Mouse (Mus musculus) kidney, adult 2 months (tissue): ENCODE results near the gene Rps4x. TPM values are rescaled to one million over a fixed set of nuclear protein-coding genes. Genes with fewer than 3 reads are reported as not detected.

Experiments used
- DNase-seq: peaks from one replicate; pipeline ENCODE4 v3.0.0; 2021
- H3K27ac ChIP-seq: fragments of 200-500 bp; 2 replicates; pipeline ENCODE4 v1.5.1; 2012; ENCODE audit warnings: low read depth, low read length, control low read depth, inconsistent platforms; ENCODE audit not compliant: insufficient read depth
- H3K27me3 ChIP-seq: fragments of 200-500 bp; replicated peaks from 2 replicates; pipeline ENCODE4 v1.6.1; 2012; ENCODE audit warnings: mild to moderate bottlenecking, moderate library complexity, low read length, inconsistent platforms; ENCODE audit not compliant: control insufficient read depth, insufficient read depth
- H3K36me3 ChIP-seq: fragments of 200-500 bp; 2 replicates; pipeline ENCODE4 v1.6.1; 2012; ENCODE audit warnings: mild to moderate bottlenecking, moderate library complexity, low read length, inconsistent platforms; ENCODE audit not compliant: control insufficient read depth, insufficient read depth
- H3K4me1 ChIP-seq: fragments of 200-500 bp; 2 replicates; pipeline ENCODE4 v1.6.1; 2011; ENCODE audit warnings: low read length; ENCODE audit not compliant: control insufficient read depth, insufficient read depth
- H3K4me3 ChIP-seq: fragments of 200-500 bp; 2 replicates; pipeline ENCODE4 v1.5.1; 2011; ENCODE audit warnings: mild to moderate bottlenecking, low read depth, low read length, control low read depth; ENCODE audit not compliant: insufficient read depth
- CTCF ChIP-seq: fragments of 200-500 bp; conservative IDR thresholded peaks from 2 replicates; pipeline ENCODE4 v1.5.1; 2011; ENCODE audit warnings: low read depth, mild to moderate bottlenecking, control low read depth, low read length, moderate library complexity, mixed read lengths; ENCODE audit not compliant: insufficient read depth, insufficient read length
- POLR2A ChIP-seq: fragments of 200-500 bp; IDR thresholded peaks from one replicate; pipeline ENCODE4 v1.6.1; 2011; ENCODE audit warnings: low read depth, low read length, control low read depth
- WGBS: fragments of 180-500 bp; shearing (Covaris S2); methylation state at CpG from one replicate; pipeline ENCODE4 v1.1.7; 2018; 5-methylcytosine and 5-hydroxymethylcytosine counted together
- polyA plus RNA-seq: library from polyadenylated mRNA; depleted of rRNA; stranded (reverse); fragments of >200 nt; gene quantifications from 2 replicates; pipeline ENCODE4 v1.2.3, GENCODE M21; 2012; rRNA removed

Gene Rps4x
- polyA plus RNA-seq, 1 experiment = 511 TPM

DNA sequence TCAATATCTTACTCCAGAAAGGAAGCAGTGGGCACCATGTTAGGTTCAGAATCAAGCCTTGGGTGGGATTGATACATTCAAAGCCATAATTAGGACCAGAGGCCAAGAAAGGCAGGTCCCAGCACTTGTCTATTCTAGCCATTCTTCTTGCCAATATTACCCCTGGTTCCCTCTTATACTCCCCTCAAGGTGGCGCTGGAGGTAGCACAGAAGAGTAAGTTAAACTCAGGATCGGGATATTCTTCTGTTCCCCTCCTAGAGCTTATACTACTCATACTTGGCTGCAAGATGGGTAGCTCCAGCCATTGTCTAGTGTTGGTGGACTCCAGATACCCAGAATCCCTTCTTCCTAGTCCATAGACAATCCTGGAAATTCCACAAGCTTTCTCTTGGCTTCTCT is 26.1 kb downstream of the Rps4x start:
- Histone ChIP-seq H3K27me3 (no peaks in the 10 kb centered on the region), H3K36me3 (no peaks in the 10 kb centered on the region), H3K4me3 (no peak overlapping the region), H3K27ac (no peak overlapping the region), H3K4me1 (no peaks in the 10 kb centered on the region)
- no peak for TF ChIP-seq POLR2A
- TF ChIP-seq CTCF = no peak
- DNase-seq = no peak
- 37% methylated on average over 2 of the region's 2 CpGs for WGBS

GRCm38 (mm10) chrX:102160528-102160927 is 28.7 kb downstream of the Rps4x start:
- 79% methylated on average over 2 of the region's 2 CpGs for WGBS
- Histone ChIP-seq H3K27ac (no peak overlapping the region), H3K4me3 (no peak overlapping the region), H3K36me3 (no peaks in the 10 kb centered on the region), H3K27me3 (no peaks in the 10 kb centered on the region), H3K4me1 (no peaks in the 10 kb centered on the region)
- no peak for DNase-seq
- TF ChIP-seq CTCF (no peak), POLR2A (no peak)

DNA sequence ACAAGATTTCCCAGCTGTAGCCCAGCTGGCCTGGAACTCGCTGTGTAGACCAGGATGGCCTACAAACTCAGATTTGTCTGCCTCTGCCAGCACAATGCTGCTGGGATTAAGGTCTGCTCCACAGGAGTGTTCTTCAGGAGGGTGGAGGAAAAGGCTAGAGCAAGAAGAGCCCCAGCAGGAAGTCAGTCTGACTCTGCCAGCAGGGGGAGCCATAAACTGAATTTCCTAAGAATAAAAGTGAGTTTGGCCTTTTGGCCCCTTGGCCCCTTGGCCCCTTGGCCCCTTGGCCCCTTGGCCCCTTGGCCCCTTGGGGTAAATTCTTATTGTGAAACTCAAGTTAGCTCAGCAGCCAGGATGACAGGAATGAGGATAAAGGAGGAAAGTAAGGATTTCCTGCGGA is 29.4 kb downstream of the Rps4x start:
- Histone ChIP-seq H3K4me3 (no peak overlapping the region), H3K27ac (no peak overlapping the region), H3K27me3 (no peaks in the 10 kb centered on the region), H3K36me3 (no peaks in the 10 kb centered on the region), H3K4me1 (no peaks in the 10 kb centered on the region)
- whole genome bisulfite sequencing = 74% methylated on average over 2 of the region's 2 CpGs
- peak; percentile 45 for DNase-seq
- TF ChIP-seq POLR2A (no peak), CTCF (peak; percentile 44)

DNA sequence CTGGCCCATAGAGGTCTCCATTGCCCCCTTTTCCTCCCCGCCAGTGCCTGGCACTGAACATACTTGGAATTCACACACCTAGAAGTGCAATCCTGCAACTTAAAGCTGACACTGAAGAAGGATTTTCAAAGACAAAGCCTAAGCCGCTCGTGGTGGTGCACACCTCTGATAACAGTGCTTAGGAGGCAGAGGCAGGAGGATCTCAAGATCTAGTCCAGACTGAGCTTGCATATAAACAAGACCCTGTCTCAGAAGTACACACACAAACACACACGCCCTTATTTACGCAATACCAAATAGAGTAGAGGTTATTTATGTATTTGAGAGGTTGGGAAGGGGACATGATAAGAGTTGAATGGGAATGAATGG is 31.8 kb downstream of the Rps4x start:
- Histone ChIP-seq H3K4me1 (no peaks in the 10 kb centered on the region), H3K27ac (peak overlapping the region; percentile 93), H3K27me3 (no peaks in the 10 kb centered on the region), H3K36me3 (no peaks in the 10 kb centered on the region), H3K4me3 (peak overlapping the region; percentile 74)
- 34% methylated on average over 5 of the region's 5 CpGs for WGBS
- TF ChIP-seq CTCF (no peak), POLR2A (no peak)
- DNase-seq = no peak

GRCm38 (mm10) chrX:102156618-102157422 is 32.4 kb downstream of the Rps4x start, which contains the start of gene Ercc6l:
Ercc6l (minus strand) TSS chrX:102157091.
- H3K27ac ChIP-seq = peak within 1 kb of the TSS; percentile 93
- no peak for TF ChIP-seq CTCF
- TF ChIP-seq POLR2A = no peak

DNA sequence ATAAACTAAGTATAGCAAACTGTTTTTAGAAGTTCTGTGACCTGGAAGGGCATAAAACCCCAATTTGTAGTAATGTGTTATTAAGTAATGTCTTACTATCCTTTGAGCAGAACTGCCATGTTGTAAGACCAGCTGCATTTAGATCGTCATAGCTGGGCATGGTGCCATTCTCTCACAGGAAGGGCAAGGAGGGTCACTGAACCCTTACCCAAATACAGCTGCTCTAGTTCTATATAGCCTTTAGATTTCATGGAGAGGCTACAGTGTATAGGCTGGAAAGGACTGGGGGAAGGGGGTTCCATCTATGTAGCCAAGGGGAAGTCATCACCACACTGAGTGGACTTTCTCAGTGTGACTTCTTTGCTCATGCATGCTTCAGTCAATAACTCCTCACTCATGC is 48.0 kb downstream of the Rps4x start:
- Histone ChIP-seq H3K36me3 (no peaks in the 10 kb centered on the region), H3K4me3 (no peak overlapping the region), H3K4me1 (no peaks in the 10 kb centered on the region), H3K27ac (no peak overlapping the region), H3K27me3 (no peaks in the 10 kb centered on the region)
- no peak for DNase-seq
- TF ChIP-seq CTCF = no peak
- no peak for TF ChIP-seq POLR2A
- 31% methylated on average over 1 of the region's 1 CpGs for WGBS

More at GRCm38 (mm10) chrX:102156618-102157422, 32.4 kb downstream of the Rps4x start, which contains the start of gene Ercc6l:
- peak; percentile 94 for DNase-seq
- peak within 1 kb of the TSS; percentile 74 for H3K4me3 ChIP-seq
- no peaks in the 10 kb centered on the region for H3K36me3 ChIP-seq
- H3K4me1 ChIP-seq = no peaks in the 10 kb centered on the region
- no peaks in the 10 kb centered on the region for H3K27me3 ChIP-seq
- under 1% methylated on average over 41 of the region's 42 CpGs for WGBS

Other genes starting within 250 kb of the Rps4x start
- gene Rtl5, start 118.1 kb downstream of the Rps4x start, polyA plus RNA-seq = 9.7 and 11.9 TPM in 2 replicates
- 2.0 and 5.2 TPM in 2 replicates for gene Pin4, start 69.9 kb downstream of the Rps4x start, polyA plus RNA-seq
- gene Ercc6l, start 32.3 kb downstream of the Rps4x start, polyA plus RNA-seq = 0.10 and 0.13 TPM in 2 replicates
- gene Cited1, start 62.8 kb upstream of the Rps4x start, polyA plus RNA-seq = 3.3 and 4.4 TPM in 2 replicates